Mouse (Mus musculus) limb, embryonic 13.5 days (tissue): ENCODE results near the gene Setd3. TPM values are rescaled to one million over a fixed set of nuclear protein-coding genes. Genes with fewer than 3 reads are reported as not detected.

ENCODE experiments used
- ATAC-seq: fragments of 200-750 bp; cut with Nextera tagmentation; 2 replicates; pipeline ENCODE4 v1.8.0; 2017; ENCODE audit warnings: low read depth, moderate number of reproducible peaks, moderate TSS enrichment; ENCODE audit not compliant: low FRiP score
- H3K27ac ChIP-seq: fragments of 300-500 bp; sonication (generic); 2 replicates; pipeline ENCODE4 v1.5.1; 2015; ENCODE audit warnings: inconsistent platforms, mild to moderate bottlenecking, moderate library complexity
- H3K27me3 ChIP-seq: fragments of 300-500 bp; sonication (generic); 2 replicates; pipeline ENCODE4 v1.6.1; 2015; ENCODE audit warnings: mild to moderate bottlenecking, inconsistent platforms
- H3K36me3 ChIP-seq: fragments of 300-500 bp; sonication (generic); 2 replicates; pipeline ENCODE4 v1.6.1; 2015; ENCODE audit warnings: inconsistent platforms, mild to moderate bottlenecking, moderate library complexity
- H3K4me1 ChIP-seq: fragments of 300-500 bp; sonication (generic); 2 replicates; pipeline ENCODE4 v1.6.1; 2015; ENCODE audit warnings: inconsistent platforms
- H3K4me2 ChIP-seq: fragments of 300-500 bp; sonication (generic); replicated peaks from 2 replicates; pipeline ENCODE4 v1.6.1; 2015; ENCODE audit warnings: inconsistent platforms, mild to moderate bottlenecking, moderate library complexity
- H3K4me3 ChIP-seq: fragments of 300-500 bp; sonication (generic); 2 replicates; pipeline ENCODE4 v1.5.1; 2015; ENCODE audit warnings: moderate library complexity, mild to moderate bottlenecking, inconsistent platforms
- H3K9ac ChIP-seq: fragments of 300-500 bp; sonication (generic); 2 replicates; pipeline ENCODE4 v1.6.1; 2015; ENCODE audit warnings: mild to moderate bottlenecking, inconsistent platforms
- H3K9me3 ChIP-seq: fragments of 300-500 bp; sonication (generic); 2 replicates; pipeline ENCODE4 v1.6.1; 2016; ENCODE audit warnings: inconsistent platforms
- WGBS: fragments of 180-500 bp; shearing (Covaris S2); methylation state at CpG from one replicate; pipeline ENCODE4 v1.1.7; 2015; 5-methylcytosine and 5-hydroxymethylcytosine counted together
- polyA plus RNA-seq: library from polyadenylated mRNA; unstranded; fragments of >200 nt; fragmentation: Nextera tagmentation; extraction: Ambion mirVana; gene quantifications from 2 replicates; pipeline ENCODE4 v1.2.1, GENCODE M21; 2015

Gene Setd3
- polyA plus RNA-seq, 1 experiment from 2014 or later, result 93.2 TPM

- ATAC-seq, result no peak
- no peak overlapping the region for H3K27ac ChIP-seq
- H3K4me1 ChIP-seq, result peaks cover 27% of the 10 kb centered on the region
- H3K27me3 ChIP-seq, result no peaks in the 10 kb centered on the region
- no peaks in the 10 kb centered on the region for H3K9me3 ChIP-seq
- H3K4me2 ChIP-seq, result no peak overlapping the region
- no peak overlapping the region for H3K9ac ChIP-seq
- H3K4me3 ChIP-seq, result no peak overlapping the region
- no peaks in the 10 kb centered on the region for H3K36me3 ChIP-seq
Measured at GRCm38 (mm10) chr12:108171336-108171735, 7.8 kb downstream of the Setd3 start.

GRCm38 (mm10) chr12:108170467-108170866 is 8.6 kb downstream of the Setd3 start:
- Histone ChIP-seq H3K27me3 (no peaks in the 10 kb centered on the region), H3K27ac (no peak overlapping the region), H3K4me2 (no peak overlapping the region), H3K9me3 (no peaks in the 10 kb centered on the region), H3K4me3 (no peak overlapping the region), H3K9ac (no peak overlapping the region), H3K36me3 (no peaks in the 10 kb centered on the region), H3K4me1 (peaks cover 23% of the 10 kb centered on the region)
- 86% methylated on average over 3 of the region's 3 CpGs for WGBS
- ATAC-seq, result no peak

GRCm38 (mm10) chr12:108168909-108169308 is 10.2 kb downstream of the Setd3 start:
- Histone ChIP-seq H3K9ac (no peak overlapping the region), H3K4me3 (no peak overlapping the region), H3K4me2 (no peak overlapping the region), H3K9me3 (no peaks in the 10 kb centered on the region), H3K4me1 (peaks cover 13% of the 10 kb centered on the region), H3K36me3 (peaks cover 5% of the 10 kb centered on the region), H3K27ac (no peak overlapping the region), H3K27me3 (no peaks in the 10 kb centered on the region)
- WGBS, result 74% methylated on average over 3 of the region's 3 CpGs
- ATAC-seq, result no peak

GRCm38 (mm10) chr12:108163706-108164105 is 15.4 kb downstream of the Setd3 start:
- H3K4me1 ChIP-seq, result no peaks in the 10 kb centered on the region
- H3K4me2 ChIP-seq, result no peak overlapping the region
- H3K27me3 ChIP-seq, result no peaks in the 10 kb centered on the region
- ATAC-seq, result no peak
- H3K27ac ChIP-seq, result no peak overlapping the region
- 82% methylated on average over 3 of the region's 3 CpGs for WGBS
- no peak overlapping the region for H3K9ac ChIP-seq
- no peak overlapping the region for H3K4me3 ChIP-seq
- H3K36me3 ChIP-seq, result peaks cover 51% of the 10 kb centered on the region
- H3K9me3 ChIP-seq, result no peaks in the 10 kb centered on the region

- no peak overlapping the region for H3K4me2 ChIP-seq
- H3K9ac ChIP-seq, result no peak overlapping the region
- peaks cover 63% of the 10 kb centered on the region for H3K36me3 ChIP-seq
- no peaks in the 10 kb centered on the region for H3K9me3 ChIP-seq
- no peak overlapping the region for H3K27ac ChIP-seq
- no peak for ATAC-seq
- 88% methylated on average over 1 of the region's 1 CpGs for WGBS
- no peaks in the 10 kb centered on the region for H3K4me1 ChIP-seq
- no peaks in the 10 kb centered on the region for H3K27me3 ChIP-seq
- no peak overlapping the region for H3K4me3 ChIP-seq
Measured at GRCm38 (mm10) chr12:108162036-108162435, 17.1 kb downstream of the Setd3 start.

DNA sequence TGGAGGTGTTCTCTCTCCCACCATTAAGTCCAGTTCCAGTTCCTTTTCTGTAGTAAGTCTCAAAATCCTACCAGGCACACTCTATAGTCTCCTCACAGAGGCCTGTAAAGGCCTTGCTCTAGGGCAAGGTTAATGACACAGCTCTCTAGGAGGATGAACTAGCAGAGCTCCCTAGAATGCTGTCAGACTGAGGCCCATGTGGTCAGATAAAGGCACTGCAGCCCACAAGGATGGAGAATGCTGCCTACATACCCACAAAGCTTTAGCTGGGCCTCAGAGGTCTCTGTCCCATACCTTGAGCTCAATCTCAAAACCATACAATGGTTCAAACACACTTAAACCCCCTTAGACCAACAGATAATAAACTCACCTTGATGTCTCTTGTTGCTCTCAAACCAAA is 19.3 kb downstream of the Setd3 start:
- no peaks in the 10 kb centered on the region for H3K27me3 ChIP-seq
- H3K9ac ChIP-seq, result no peak overlapping the region
- H3K4me1 ChIP-seq, result no peaks in the 10 kb centered on the region
- no peak overlapping the region for H3K4me3 ChIP-seq
- H3K4me2 ChIP-seq, result no peak overlapping the region
- no peak for ATAC-seq
- no peaks in the 10 kb centered on the region for H3K9me3 ChIP-seq
- peaks cover 80% of the 10 kb centered on the region for H3K36me3 ChIP-seq
- H3K27ac ChIP-seq, result no peak overlapping the region

GRCm38 (mm10) chr12:108152743-108153142 is 26.4 kb downstream of the Setd3 start:
- Histone ChIP-seq H3K36me3 (peaks cover 61% of the 10 kb centered on the region), H3K4me2 (no peak overlapping the region), H3K9me3 (no peaks in the 10 kb centered on the region), H3K27ac (no peak overlapping the region), H3K9ac (no peak overlapping the region), H3K4me1 (no peaks in the 10 kb centered on the region), H3K4me3 (no peak overlapping the region), H3K27me3 (no peaks in the 10 kb centered on the region)
- 94% methylated on average over 2 of the region's 2 CpGs for WGBS
- no peak for ATAC-seq

GRCm38 (mm10) chr12:108149764-108150163 is 29.4 kb downstream of the Setd3 start:
- no peak overlapping the region for H3K4me2 ChIP-seq
- H3K9ac ChIP-seq, result no peak overlapping the region
- 81% methylated on average over 3 of the region's 3 CpGs for WGBS
- H3K9me3 ChIP-seq, result no peaks in the 10 kb centered on the region
- H3K4me3 ChIP-seq, result no peak overlapping the region
- ATAC-seq, result no peak
- H3K27ac ChIP-seq, result no peak overlapping the region
- peaks cover 50% of the 10 kb centered on the region for H3K36me3 ChIP-seq
- no peaks in the 10 kb centered on the region for H3K27me3 ChIP-seq
- no peaks in the 10 kb centered on the region for H3K4me1 ChIP-seq

- no peak overlapping the region for H3K4me3 ChIP-seq
- ATAC-seq, result no peak
- no peaks in the 10 kb centered on the region for H3K27me3 ChIP-seq
- peaks cover 47% of the 10 kb centered on the region for H3K36me3 ChIP-seq
- no peaks in the 10 kb centered on the region for H3K9me3 ChIP-seq
- H3K4me1 ChIP-seq, result no peaks in the 10 kb centered on the region
- H3K9ac ChIP-seq, result no peak overlapping the region
- WGBS, result 92% methylated on average over 3 of the region's 3 CpGs
- no peak overlapping the region for H3K4me2 ChIP-seq
- H3K27ac ChIP-seq, result no peak overlapping the region
Measured at GRCm38 (mm10) chr12:108145198-108145597, 33.9 kb downstream of the Setd3 start.

DNA sequence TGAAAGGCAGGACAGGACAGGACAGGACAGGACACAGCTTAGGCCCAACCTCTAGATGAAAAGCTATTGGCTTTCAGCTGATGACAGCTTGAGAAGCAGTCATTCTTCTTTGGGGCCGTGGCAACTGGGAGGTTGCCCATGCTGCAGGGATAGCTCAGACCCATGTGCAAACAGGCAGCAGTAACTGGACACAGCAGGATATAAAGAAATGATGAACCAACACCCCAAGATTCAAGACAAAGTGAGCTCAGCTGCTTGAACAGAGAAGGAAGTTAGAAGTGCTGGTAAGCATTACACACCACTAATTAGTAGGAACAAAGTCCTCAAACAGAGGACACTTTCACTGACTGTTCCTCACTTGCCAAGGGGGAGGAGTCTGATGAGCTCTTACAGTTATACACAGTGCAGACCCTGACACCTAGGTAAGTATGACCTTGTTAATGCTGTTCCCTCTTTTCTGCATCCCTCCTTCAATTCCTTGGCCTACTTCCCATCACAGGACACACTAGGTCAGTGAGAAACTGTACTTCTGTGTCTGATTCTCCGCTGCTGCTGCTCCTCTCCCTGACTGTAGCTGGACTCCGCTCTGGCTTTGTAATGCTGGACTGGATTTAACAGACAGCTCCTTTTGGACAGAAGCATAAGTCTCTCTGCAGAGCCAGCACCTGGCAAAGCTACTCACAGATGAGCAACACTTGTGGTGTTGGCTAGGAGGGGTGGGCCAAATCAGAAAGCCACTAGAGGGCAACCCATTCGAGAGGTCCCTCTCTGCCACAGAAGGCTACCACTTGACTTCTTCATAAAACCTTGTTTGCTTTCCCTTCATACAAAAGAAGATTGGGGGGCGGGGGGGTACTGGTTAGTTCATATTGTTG is 35.3 kb downstream of the Setd3 start:
- Histone ChIP-seq H3K27ac (no peak overlapping the region), H3K4me1 (no peaks in the 10 kb centered on the region), H3K4me3 (no peak overlapping the region), H3K27me3 (no peaks in the 10 kb centered on the region), H3K4me2 (no peak overlapping the region), H3K9ac (no peak overlapping the region), H3K36me3 (peaks cover 49% of the 10 kb centered on the region), H3K9me3 (no peaks in the 10 kb centered on the region)
- no peak for ATAC-seq
- WGBS, result 87% methylated on average over 5 of the region's 5 CpGs

- peaks cover 69% of the 10 kb centered on the region for H3K36me3 ChIP-seq
- no peak overlapping the region for H3K4me2 ChIP-seq
- 71% methylated on average over 6 of the region's 6 CpGs for WGBS
- no peak overlapping the region for H3K4me3 ChIP-seq
- ATAC-seq, result no peak
- H3K4me1 ChIP-seq, result 0 out of 2 replicates have a peak, but pooled peaks cover 3% of the 10 kb centered on the region
- H3K9ac ChIP-seq, result no peak overlapping the region
- no peaks in the 10 kb centered on the region for H3K9me3 ChIP-seq
- no peak overlapping the region for H3K27ac ChIP-seq
- no peaks in the 10 kb centered on the region for H3K27me3 ChIP-seq
Measured at GRCm38 (mm10) chr12:108135610-108136208, 43.4 kb downstream of the Setd3 start.

- H3K4me2 ChIP-seq, result no peak overlapping the region
- no peaks in the 10 kb centered on the region for H3K9me3 ChIP-seq
- 67% methylated on average over 2 of the region's 2 CpGs for WGBS
- 0 out of 2 replicates have a peak, but pooled peaks cover 3% of the 10 kb centered on the region for H3K4me1 ChIP-seq
- no peak overlapping the region for H3K4me3 ChIP-seq
- no peaks in the 10 kb centered on the region for H3K27me3 ChIP-seq
- peaks cover 78% of the 10 kb centered on the region for H3K36me3 ChIP-seq
- H3K9ac ChIP-seq, result no peak overlapping the region
- ATAC-seq, result no peak
- H3K27ac ChIP-seq, result no peak overlapping the region
Measured at GRCm38 (mm10) chr12:108133181-108133580, 45.9 kb downstream of the Setd3 start.
